In the genomic region with DNA sequence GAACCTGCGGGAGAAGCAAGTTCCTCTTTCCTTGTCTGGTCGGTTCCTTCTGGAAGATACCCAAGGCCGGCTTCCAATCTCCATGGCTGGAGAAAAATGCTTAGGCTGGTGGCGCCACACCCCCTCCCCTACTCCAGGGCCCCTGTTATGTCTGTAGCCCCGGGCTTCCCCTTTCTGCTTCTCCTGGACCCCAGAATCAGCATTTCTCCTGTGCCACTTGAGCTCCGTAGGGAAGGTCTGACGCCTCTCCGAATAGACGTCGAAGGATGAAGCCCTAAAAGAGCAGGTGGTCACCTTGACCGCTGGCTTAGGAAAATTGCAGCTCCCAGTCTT, we compare ENCODE assay signal across 8 mouse cellular contexts. TPM values are rescaled to one million over a fixed set of nuclear protein-coding genes. Genes with fewer than 3 reads are reported as not detected.
DNase-seq lines count a peak whose midpoint lies in the region; ATAC-seq and TF ChIP-seq lines count a peak whose summit lies in the region.

No protein-coding gene starts in this region.

- 0 out of 2 replicates have a peak, but pooled peaks cover 6% of the 10 kb centered on the region for H3K27me3 ChIP-seq in heart, embryonic 10.5 days (ENCODE audit: insufficient read depth, poor library complexity, severe bottlenecking)
- peaks cover 19% of the 10 kb centered on the region for H3K27me3 ChIP-seq in CH12.LX (replicated peaks)
- H3K27me3 ChIP-seq in forebrain, postnatal 0 days (ENCODE audit: insufficient read depth, low read length), result no peaks in the 10 kb centered on the region

- intact Hi-C loops in heart, postnatal 36 days (cut with DNase I), result loop anchor here (2.0 kb wide), 1 partner anchor 15 kb away; no protein-coding TSS in a partner anchor

- dilution Hi-C loops in CH12.LX (cut with MboI; ENCODE audit: extremely low pct_ligation_motif_present, extremely low pct_unique_long_range_greater_than_20kb, low sequenced_read_pairs), result no loop called here

- no peak for TF ChIP-seq EP300 in CH12.LX (IDR thresholded peaks at IDR 0.05; ENCODE audit: low read length)

- no peak for DNase-seq in heart, embryonic 10.5 days (ENCODE audit: low spot score)
- DNase-seq in heart, postnatal 36 days, result no peak
- no peak for DNase-seq in CH12.LX (ENCODE audit: extremely low read depth)
- no peak for DNase-seq in forebrain, postnatal 0 days
- no peak for DNase-seq in urinary bladder, postnatal 4 days (ENCODE audit: low spot score in 2 of 2)
- no peak for DNase-seq in thymus, postnatal 4 days
- DNase-seq in urinary bladder, postnatal 10 days (ENCODE audit: low spot score), result no peak

- TF ChIP-seq RAD21 in CH12.LX (IDR thresholded peaks at IDR 0.05; ENCODE audit: low read depth, low read length), result no peak

- H3K9me3 ChIP-seq in heart, embryonic 10.5 days, result no peaks in the 10 kb centered on the region
- H3K9me3 ChIP-seq in CH12.LX (replicated peaks; ENCODE audit: low read length), result no peaks in the 10 kb centered on the region
- no peaks in the 10 kb centered on the region for H3K9me3 ChIP-seq in forebrain, postnatal 0 days (ENCODE audit: low read length)

- no peak for TF ChIP-seq POLR2A in CH12.LX (IDR thresholded peaks at IDR 0.05; ENCODE audit: low read depth, low read length)

- TF ChIP-seq CTCF in CH12.LX (conservative IDR thresholded peaks at IDR 0.05 in 1 of 2, IDR thresholded peaks at IDR 0.05 in 1 of 2; ENCODE audit: low read depth in 2 of 2, low read length in 2 of 2), result no peak
- TF ChIP-seq CTCF in forebrain, postnatal 0 days (IDR thresholded peaks at IDR 0.05; ENCODE audit: low read depth), result no peak

- peak; percentile 36 for ATAC-seq in forebrain, postnatal 0 days

- peaks cover 82% of the 10 kb centered on the region for H3K4me1 ChIP-seq in heart, embryonic 10.5 days
- peaks cover 7 to 45% of the 10 kb centered on the region in 2 experiments for H3K4me1 ChIP-seq in CH12.LX (ENCODE audit: control insufficient read depth in 1 of 2, insufficient read depth in 2 of 2)
- peaks cover 13% of the 10 kb centered on the region; the same call in 1 of the 2 replicates for H3K4me1 ChIP-seq in forebrain, postnatal 0 days (ENCODE audit: insufficient read depth)

- 7% methylated on average over 11 of the region's 11 CpGs for WGBS in heart, embryonic 10.5 days
- WGBS in forebrain, postnatal 0 days, result 4% methylated on average over 11 of the region's 11 CpGs
- 9% methylated on average over 11 of the region's 11 CpGs for whole genome bisulfite sequencing in macrophage (ENCODE audit: missing documents)

- no peaks in the 10 kb centered on the region for H3K36me3 ChIP-seq in heart, embryonic 10.5 days
- H3K36me3 ChIP-seq in CH12.LX (replicated peaks in 1 of 2; ENCODE audit: control insufficient read depth in 1 of 2, insufficient read depth in 1 of 2, low read length in 1 of 2), result no peaks in the 10 kb centered on the region
- H3K36me3 ChIP-seq in forebrain, postnatal 0 days (ENCODE audit: insufficient read depth), result no peaks in the 10 kb centered on the region
- H3K36me3 ChIP-seq in macrophage (ENCODE audit: inconsistent target), result no peaks in the 10 kb centered on the region

- in situ Hi-C loops in CH12.LX (cut with MboI; ENCODE audit: low pct_ligation_motif_present, low pct_unique_long_range_greater_than_20kb, low sequenced_read_pairs), result no loop called here

- peak overlapping the region; percentile 90 for H3K27ac ChIP-seq in heart, embryonic 10.5 days
- H3K27ac ChIP-seq in CH12.LX (ENCODE audit: insufficient read depth, low read depth), result no peak overlapping the region
- peak overlapping the region; percentile 50; the same call in 1 of the 2 replicates for H3K27ac ChIP-seq in forebrain, postnatal 0 days (ENCODE audit: low read depth, low read length)
- H3K27ac ChIP-seq in macrophage, result no peak overlapping the region

- peak overlapping the region; percentile 70 for H3K4me2 ChIP-seq in CH12.LX (ENCODE audit: insufficient read depth, low read depth, poor library complexity, severe bottlenecking)
- H3K4me2 ChIP-seq in forebrain, postnatal 0 days (ENCODE audit: low read depth), result peak overlapping the region; percentile 89

- H3K79me2 ChIP-seq in CH12.LX (replicated peaks; ENCODE audit: control insufficient read depth, extremely low read depth, insufficient read depth, poor library complexity, severe bottlenecking) (no peaks in the 10 kb centered on the region), macrophage (ENCODE audit: inconsistent target) (peaks cover 3% of the 10 kb centered on the region; the same call in 1 of the 2 replicates)

- peak overlapping the region; percentile 23 for H3K9ac ChIP-seq in CH12.LX (ENCODE audit: insufficient read depth, low read depth)
- H3K9ac ChIP-seq in forebrain, postnatal 0 days, result peak overlapping the region; percentile 77

- peak overlapping the region; percentile 81 for H3K4me3 ChIP-seq in heart, embryonic 10.5 days
- peak overlapping the region; percentile 32 to 61 (median 56) for H3K4me3 ChIP-seq in CH12.LX (replicated peaks in 1 of 3; ENCODE audit: low read depth in 2 of 3, low read length in 2 of 3, poor library complexity in 1 of 3)
- peak overlapping the region; percentile 66 for H3K4me3 ChIP-seq in forebrain, postnatal 0 days (ENCODE audit: low read depth, low read length)
- peak overlapping the region; percentile 3; the same call in 1 of the 2 replicates for H3K4me3 ChIP-seq in macrophage (ENCODE audit: inconsistent target)

TF ChIP-seq in CH12.LX, 34 proteins besides CTCF, POLR2A, EP300 and RAD21:
- TF ChIP-seq IRF4 (IDR thresholded peaks at IDR 0.05; ENCODE audit: low read depth, low read length) (no peak), ZNF384 (IDR thresholded peaks at IDR 0.05; ENCODE audit: low read depth, low read length) (no peak), ELF1 (IDR thresholded peaks at IDR 0.05; ENCODE audit: low read depth, low read length) (no peak), TCF12 (IDR thresholded peaks at IDR 0.05; ENCODE audit: low read depth, low read length) (no peak), PAX5 (IDR thresholded peaks at IDR 0.05; ENCODE audit: low read length) (no peak), ZKSCAN1 (IDR thresholded peaks at IDR 0.05; ENCODE audit: borderline replicate concordance, low read depth, low read length) (no peak), NRF1 (IDR thresholded peaks at IDR 0.05; ENCODE audit: low read depth, low read length) (no peak), RCOR1 (conservative IDR thresholded peaks at IDR 0.05; ENCODE audit: low read depth, low read length) (no peak), SMC3 (IDR thresholded peaks at IDR 0.05; ENCODE audit: low read depth, low read length) (no peak), HCFC1 (IDR thresholded peaks at IDR 0.05; ENCODE audit: low read depth, low read length) (no peak), E2F4 (IDR thresholded peaks at IDR 0.05; ENCODE audit: insufficient replicate concordance, low read depth, low read length) (no peak)

RNA-seq across cellular contexts. Expression of gene Pald1, which starts 0.4 kb away (rescaled TPM):
- 34.2 and 40.8 TPM in 2 replicates for polyA plus RNA-seq in heart, embryonic 10.5 days (2016; fragmentation: Nextera tagmentation; extraction: Ambion mirVana)
- 10 to 100 TPM; 19.9 to 21.6 TPM for total RNA-seq in heart, postnatal 36 days (2021)
- total RNA-seq in CH12.LX (2012; rRNA removed) (1.5 and 1.9 TPM in 2 replicates), CH12.LX (2014; rRNA removed) (0.93 and 1.5 TPM in 2 replicates)
- polyA plus RNA-seq in CH12.LX (2012; ENCODE audit: insufficient read length, low read depth) (2.0 and 2.2 TPM in 2 replicates), macrophage (2018) (0.13 to 6.3 TPM (median 0.63 TPM) in 3 replicates)
- total RNA-seq in forebrain, postnatal 0 days (2014; rRNA removed), result 20.2 and 23.7 TPM in 2 replicates
- polyA plus RNA-seq in forebrain, postnatal 0 days (2015; fragmentation: Nextera tagmentation; extraction: Ambion mirVana), result 12.4 and 14.4 TPM in 2 replicates
- 1 to 10 TPM in 8 of 26 experiments, under 1 TPM in 15, not detected in 3; 0.15 to 3.0 (median 0.77) TPM for total RNA-seq in macrophage (2018; cell fraction: chromatin; rRNA removed)
- total RNA-seq in macrophage (2018; cell fraction: cytosol; rRNA removed), result under 1 TPM; 0.14 to 0.61 (median 0.29) TPM
- 10 to 100 TPM in 1 of 26 experiments, 1 to 10 TPM in 3, under 1 TPM in 20, not detected in 2; 0.18 to 14.4 (median 0.57) TPM for total RNA-seq in macrophage (2018; cell fraction: nucleus; rRNA removed)

RNA-seq across cellular contexts. Expression of gene Nodal, which starts 34.1 kb away (rescaled TPM):
- polyA plus RNA-seq in heart, embryonic 10.5 days (2016; fragmentation: Nextera tagmentation; extraction: Ambion mirVana), result 0.28 TPM in 1 of 2 replicates, not detected in the other
- under 1 TPM in 1 of 2 experiments, not detected in 1; 0.11 TPM for total RNA-seq in heart, postnatal 36 days (2021)
- total RNA-seq in CH12.LX (2012; rRNA removed) (0.13 TPM in 1 of 2 replicates, not detected in the other), CH12.LX (2014; rRNA removed) (not detected in 2 replicates)
- polyA plus RNA-seq in CH12.LX (2012; ENCODE audit: insufficient read length, low read depth) (not detected in 2 replicates), macrophage (2018) (not detected in 3 replicates)
- 0.54 TPM in 1 of 2 replicates, not detected in the other for total RNA-seq in forebrain, postnatal 0 days (2014; rRNA removed)
- polyA plus RNA-seq in forebrain, postnatal 0 days (2015; fragmentation: Nextera tagmentation; extraction: Ambion mirVana), result 0.13 and 0.16 TPM in 2 replicates
- total RNA-seq in macrophage (2018; cell fraction: chromatin; rRNA removed), result not detected
- under 1 TPM in 5 of 26 experiments, not detected in 21; 0.07 to 0.15 (median 0.13) TPM for total RNA-seq in macrophage (2018; cell fraction: cytosol; rRNA removed)
- total RNA-seq in macrophage (2018; cell fraction: nucleus; rRNA removed), result not detected

Comparison
In these comparisons a context has a peak if more than half of its experiments do, and no peak if none do; other contexts are left out.
1. H3K27ac ChIP-seq: peak in heart, embryonic 10.5 days (single experiment) and forebrain, postnatal 0 days (single experiment); none in CH12.LX (single experiment) and macrophage (single experiment).
2. H3K4me3 ChIP-seq: peak in every context shown above with its lines; median percentile 81 in heart, embryonic 10.5 days; 66 in forebrain, postnatal 0 days; 56 in CH12.LX; 3 in macrophage.